Mouse (Mus musculus): ENCODE results near the gene Nr3c2.

The Nr3c2 gene

GRCm38 (mm10) chr8:77176343-77176742, 277.1 kb downstream of the Nr3c2 start:
- DNase-seq, result no peak

GRCm38 (mm10) chr8:77185816-77186215, 286.6 kb downstream of the Nr3c2 start:
- no peak for DNase-seq

- DNase-seq, result no peak
Observed at GRCm38 (mm10) chr8:77186914-77187536, 287.8 kb downstream of the Nr3c2 start.

- DNase-seq, result no peak
Observed at GRCm38 (mm10) chr8:77187748-77188147, 288.5 kb downstream of the Nr3c2 start.

- no peak for DNase-seq
Observed at GRCm38 (mm10) chr8:77188298-77188697, 289.1 kb downstream of the Nr3c2 start.

GRCm38 (mm10) chr8:77189318-77189717, 290.1 kb downstream of the Nr3c2 start:
- no peak for DNase-seq

GRCm38 (mm10) chr8:77190393-77190792, 291.2 kb downstream of the Nr3c2 start:
- DNase-seq, result no peak

- DNase-seq, result no peak
Observed at GRCm38 (mm10) chr8:77209297-77209696, 310.1 kb downstream of the Nr3c2 start.

- no peak for DNase-seq
Observed at GRCm38 (mm10) chr8:77213893-77214464, 314.7 kb downstream of the Nr3c2 start.

- no peak for DNase-seq
Observed at GRCm38 (mm10) chr8:77214665-77215064, 315.4 kb downstream of the Nr3c2 start.

- DNase-seq, result no peak
Observed at GRCm38 (mm10) chr8:77215191-77215590, 315.9 kb downstream of the Nr3c2 start.

- DNase-seq, result no peak
Observed at GRCm38 (mm10) chr8:77223123-77223522, 323.9 kb downstream of the Nr3c2 start.

- peak; percentile 50 for DNase-seq
Observed at GRCm38 (mm10) chr8:77227742-77228141, 328.5 kb downstream of the Nr3c2 start.

- no peak for DNase-seq
Observed at GRCm38 (mm10) chr8:77228688-77229087, 329.4 kb downstream of the Nr3c2 start.

GRCm38 (mm10) chr8:77231211-77231610, 332.0 kb downstream of the Nr3c2 start:
- DNase-seq, result no peak

GRCm38 (mm10) chr8:77231834-77232233, 332.6 kb downstream of the Nr3c2 start:
- no peak for DNase-seq

- no peak for DNase-seq
Observed at GRCm38 (mm10) chr8:77232411-77232810, 333.2 kb downstream of the Nr3c2 start.

GRCm38 (mm10) chr8:77236701-77237100, 337.5 kb downstream of the Nr3c2 start:
- DNase-seq, result no peak

- DNase-seq, result no peak
Observed at GRCm38 (mm10) chr8:77239462-77239861, 340.2 kb downstream of the Nr3c2 start.

GRCm38 (mm10) chr8:77241381-77241780, 342.1 kb downstream of the Nr3c2 start:
- DNase-seq, result no peak

- DNase-seq, result no peak
Observed at GRCm38 (mm10) chr8:77250094-77250493, 350.9 kb downstream of the Nr3c2 start.

- no peak for DNase-seq
Observed at GRCm38 (mm10) chr8:77251134-77251533, 351.9 kb downstream of the Nr3c2 start.

GRCm38 (mm10) chr8:77254466-77254865, 355.2 kb downstream of the Nr3c2 start:
- DNase-seq, result no peak

GRCm38 (mm10) chr8:77256450-77257084, 357.3 kb downstream of the Nr3c2 start:
- DNase-seq, result no peak

GRCm38 (mm10) chr8:77257085-77257451, 357.8 kb downstream of the Nr3c2 start:
- DNase-seq, result no peak

Measured in cerebellum, adult 11 months (tissue).